Mouse (Mus musculus) hindbrain, postnatal 0 days (tissue): ENCODE data around the gene Dyrk1b. TPM values are rescaled to one million over a fixed set of nuclear protein-coding genes. Genes with fewer than 3 reads are reported as not detected.
"Not testable (repeated sequence)": the region's sequence is repeated elsewhere in the genome, so short reads cannot be mapped to it uniquely, and the experiment has no call there.

Source experiments
- ATAC-seq: fragments of 200-750 bp; cut with Nextera tagmentation; 2 replicates; pipeline ENCODE4 v1.8.0; 2017; ENCODE audit warnings: mild to moderate bottlenecking, moderate TSS enrichment, moderate library complexity
- DNase-seq: peaks from one replicate; pipeline ENCODE4 v3.0.0-alpha.2; 2015; ENCODE audit warnings: low spot score
- H3K27ac ChIP-seq: fragments of 300-500 bp; sonication (generic); 2 replicates; pipeline ENCODE4 v1.5.1; 2014; ENCODE audit warnings: mild to moderate bottlenecking
- H3K27me3 ChIP-seq: fragments of 300-500 bp; sonication (generic); 2 replicates; pipeline ENCODE4 v1.6.1; 2014; ENCODE audit warnings: low read length, mixed read lengths; ENCODE audit not compliant: insufficient read depth
- H3K36me3 ChIP-seq: fragments of 300-500 bp; sonication (generic); 2 replicates; pipeline ENCODE4 v1.6.1; 2014; ENCODE audit warnings: low read length, mixed read lengths; ENCODE audit not compliant: insufficient read depth
- H3K4me1 ChIP-seq: fragments of 300-500 bp; sonication (generic); 2 replicates; pipeline ENCODE4 v1.6.1; 2014; ENCODE audit warnings: antibody characterized with exemption, low read length, mixed read lengths; ENCODE audit not compliant: insufficient read depth
- H3K4me2 ChIP-seq: fragments of 300-500 bp; sonication (generic); 2 replicates; pipeline ENCODE4 v1.6.1; 2014; ENCODE audit warnings: low read depth, mild to moderate bottlenecking, low read length, moderate library complexity, mixed read lengths
- H3K4me3 ChIP-seq: fragments of 300-500 bp; sonication (generic); 2 replicates; pipeline ENCODE4 v1.5.1; 2014; ENCODE audit warnings: low read length
- H3K9ac ChIP-seq: fragments of 300-500 bp; sonication (generic); replicated peaks from 2 replicates; pipeline ENCODE4 v1.6.1; 2014; ENCODE audit warnings: mild to moderate bottlenecking, low read length, moderate library complexity, mixed read lengths
- H3K9me3 ChIP-seq: fragments of 300-500 bp; sonication (generic); 2 replicates; pipeline ENCODE4 v1.6.1; 2016; ENCODE audit warnings: low read length, mixed read lengths
- CTCF ChIP-seq: IDR thresholded peaks from 2 replicates; pipeline ENCODE4 v1.5.1; 2016; ENCODE audit warnings: antibody characterized with exemption, control low read depth, low read depth
- WGBS: fragments of 180-500 bp; shearing (Covaris S2); extraction: QIAGEN DNeasy Blood & Tissue Kit; methylation state at CpG from one replicate; pipeline ENCODE4 v1.1.7; 2014; 5-methylcytosine and 5-hydroxymethylcytosine counted together
- polyA plus RNA-seq: library from polyadenylated mRNA; unstranded; fragments of >200 nt; fragmentation: Nextera tagmentation; extraction: Ambion mirVana; gene quantifications from 2 replicates; pipeline ENCODE4 v1.2.1, GENCODE M21; 2015
- total RNA-seq: library from RNA; depleted of rRNA; stranded (reverse); fragments of >200 nt; gene quantifications from 2 replicates; pipeline ENCODE4 v1.2.3, GENCODE M21; 2014; rRNA removed

The Dyrk1b gene
- 36.7 and 43.6 TPM in 2 replicates for total RNA-seq
- 7.8 and 8.4 TPM in 2 replicates for polyA plus RNA-seq

DNA sequence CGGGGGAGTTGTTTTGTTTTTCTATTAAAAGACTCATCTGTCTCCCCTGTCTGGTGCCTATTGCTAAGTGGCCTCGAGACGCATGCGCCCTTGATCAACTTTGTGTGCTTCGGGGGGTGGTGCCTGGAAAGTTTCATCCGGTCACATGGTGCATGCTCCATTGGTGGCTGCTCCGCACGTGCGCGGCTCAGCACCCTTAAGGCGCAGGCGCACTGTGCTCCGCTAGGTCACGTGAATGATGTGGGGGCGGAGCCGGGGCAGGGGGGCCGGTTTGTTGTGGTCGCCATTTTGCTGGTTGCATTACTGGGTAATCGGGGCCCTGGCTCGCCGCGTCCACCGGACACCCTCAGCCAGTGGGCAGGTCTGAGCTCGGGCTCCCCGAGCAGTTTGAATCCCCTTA is at the start of gene Dyrk1b:
Dyrk1b (plus strand) TSS at position 242 of the 400 bp plus-strand sequence.
- no peak for TF ChIP-seq CTCF
- Histone ChIP-seq H3K9me3 (no peaks in the 10 kb centered on the region), H3K27me3 (no peaks in the 10 kb centered on the region), H3K36me3 (peaks cover 51% of the 10 kb centered on the region), H3K27ac (peak within 1 kb of the TSS; percentile 96), H3K9ac (peak within 1 kb of the TSS; percentile 89), H3K4me1 (peaks cover 9% of the 10 kb centered on the region; the same call in 1 of the 2 replicates), H3K4me2 (peak within 1 kb of the TSS; percentile 82), H3K4me3 (peak within 1 kb of the TSS; percentile 95)
- under 1% methylated on average over 25 of the region's 25 CpGs for WGBS
- DNase-seq: peak; percentile 100
- ATAC-seq: peak; percentile 93

DNA sequence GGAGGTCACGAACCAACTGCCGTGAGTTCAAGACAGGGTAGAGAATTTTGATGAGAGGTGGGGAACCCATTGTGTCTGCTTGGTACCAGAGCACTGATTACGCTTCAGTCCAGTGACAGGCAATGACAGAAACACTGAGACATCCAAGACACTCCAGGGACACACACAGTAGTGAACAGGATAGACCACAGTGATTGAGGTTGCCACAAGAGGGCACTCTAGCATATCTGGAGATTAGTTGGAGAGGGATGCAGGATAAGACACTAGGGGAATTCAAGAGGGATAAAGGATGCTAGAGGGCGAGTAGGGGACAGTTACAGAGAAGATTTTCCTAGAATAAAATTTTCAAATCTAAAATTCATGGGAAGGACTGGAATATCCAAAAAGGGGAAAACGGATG is 41.7 kb upstream of the Dyrk1b start:
- H3K27me3 ChIP-seq: no peaks in the 10 kb centered on the region
- DNase-seq (peak; percentile 72), ATAC-seq (peak; percentile 63; the same call in 1 of the 2 replicates)
- H3K9ac ChIP-seq: no peak overlapping the region
- H3K36me3 ChIP-seq: no peaks in the 10 kb centered on the region
- H3K4me3 ChIP-seq: no peak overlapping the region
- H3K4me2 ChIP-seq: no peak overlapping the region
- peak; percentile 78 for TF ChIP-seq CTCF
- H3K9me3 ChIP-seq: no peaks in the 10 kb centered on the region
- 53% methylated on average over 5 of the region's 5 CpGs for whole genome bisulfite sequencing
- no peak overlapping the region for H3K27ac ChIP-seq
- no peaks in the 10 kb centered on the region for H3K4me1 ChIP-seq

DNA sequence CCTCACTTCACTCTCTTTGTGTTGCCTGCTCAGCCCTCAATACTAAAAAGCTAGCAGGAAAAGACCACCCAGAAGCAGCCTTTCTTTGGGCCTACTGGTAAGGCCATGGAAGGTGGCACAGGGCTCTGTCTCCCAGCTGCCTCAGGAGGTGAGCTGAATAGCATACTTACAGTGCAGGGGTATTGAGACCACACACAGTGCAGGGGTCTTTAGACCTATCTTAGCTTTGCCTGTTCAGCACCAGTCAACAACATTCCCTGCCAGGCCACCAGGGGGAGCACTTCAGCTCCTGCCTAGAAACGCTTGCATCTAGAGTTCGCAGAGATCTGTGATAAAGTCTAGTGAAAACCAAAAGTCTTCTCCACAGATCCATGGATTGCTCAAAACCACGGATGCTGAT is 31.0 kb upstream of the Dyrk1b start:
- Histone ChIP-seq H3K4me2 (no peak overlapping the region), H3K4me1 (no peaks in the 10 kb centered on the region), H3K9ac (no peak overlapping the region), H3K9me3 (0 out of 2 replicates have a peak, but pooled peaks cover 3% of the 10 kb centered on the region), H3K27ac (no peak overlapping the region), H3K36me3 (no peaks in the 10 kb centered on the region), H3K4me3 (no peak overlapping the region), H3K27me3 (no peaks in the 10 kb centered on the region)
- TF ChIP-seq CTCF: peak; percentile 84
- DNase-seq (peak; percentile 69), ATAC-seq (peak; percentile 82)
- 17% methylated on average over 3 of the region's 3 CpGs for WGBS

DNA sequence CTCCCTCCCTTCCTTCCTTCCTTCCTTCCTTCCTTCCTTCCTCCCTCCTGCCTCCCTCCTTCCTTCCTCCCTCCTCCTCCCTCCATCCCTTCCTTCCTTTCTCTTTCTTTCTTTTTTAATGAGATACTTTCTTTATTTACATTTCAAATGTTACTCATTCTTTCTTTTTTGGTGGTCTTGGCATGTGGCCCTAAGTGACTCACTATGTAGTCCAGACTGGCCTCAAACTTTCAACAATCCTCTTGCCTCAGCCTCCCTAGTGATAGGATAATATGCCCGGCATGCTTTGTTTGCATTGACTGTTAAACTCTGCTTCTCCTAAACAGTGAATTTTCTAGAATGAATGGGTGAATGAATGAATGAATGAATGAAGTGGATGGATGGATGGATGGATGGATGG is 29.4 kb upstream of the Dyrk1b start:
- WGBS: 95% methylated on average over 1 of the region's 1 CpGs
- H3K9ac ChIP-seq: no peak overlapping the region

DNA sequence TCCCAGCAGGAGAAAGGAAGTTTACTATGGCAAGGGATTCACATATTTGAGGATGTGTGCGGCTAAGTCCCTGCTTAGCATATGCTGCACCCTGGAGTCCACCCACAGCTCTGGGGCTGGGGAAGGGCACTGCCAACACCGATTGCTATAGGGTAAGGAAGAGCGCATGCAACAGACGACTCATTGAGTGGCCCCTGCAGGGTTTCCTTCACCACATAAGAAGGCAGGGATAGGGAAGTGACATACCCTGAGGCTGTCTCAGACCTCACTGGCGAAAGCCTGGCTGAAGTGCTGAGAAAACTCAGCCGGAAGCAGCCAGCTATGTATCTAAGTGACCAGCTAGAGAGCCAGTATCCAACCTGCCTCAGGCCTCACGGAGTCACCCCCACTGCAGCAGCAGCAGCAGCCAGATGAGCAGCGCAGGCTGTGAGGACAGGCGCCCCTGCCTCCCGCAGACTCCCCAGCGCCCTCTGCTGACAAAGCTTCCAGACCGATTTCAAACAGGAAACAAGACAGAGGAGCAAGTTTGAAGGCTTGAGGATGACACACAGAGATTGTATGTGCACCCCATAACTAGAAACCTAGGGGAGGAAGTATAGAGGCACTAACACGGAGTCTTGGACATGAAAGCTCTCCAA is 27.6 kb upstream of the Dyrk1b start:
- no peaks in the 10 kb centered on the region for H3K4me1 ChIP-seq
- 16% methylated on average over 13 of the region's 13 CpGs for WGBS
- ATAC-seq (no peak), DNase-seq (peak; percentile 54)
- no peak overlapping the region for H3K27ac ChIP-seq
- no peak overlapping the region for H3K9ac ChIP-seq
- peak; percentile 73 for TF ChIP-seq CTCF
- no peaks in the 10 kb centered on the region for H3K9me3 ChIP-seq
- H3K4me2 ChIP-seq: no peak overlapping the region
- H3K27me3 ChIP-seq: no peaks in the 10 kb centered on the region
- H3K36me3 ChIP-seq: no peaks in the 10 kb centered on the region
- H3K4me3 ChIP-seq: no peak overlapping the region

More for the DNA sequence above, 29.4 kb upstream of the Dyrk1b start:
- TF ChIP-seq CTCF: no peak
- H3K4me3 ChIP-seq: no peak overlapping the region
- no peak for ATAC-seq
- no peak overlapping the region for H3K27ac ChIP-seq
- no peaks in the 10 kb centered on the region for H3K4me1 ChIP-seq
- no peaks in the 10 kb centered on the region for H3K27me3 ChIP-seq
- no peak for DNase-seq
- no peaks in the 10 kb centered on the region for H3K36me3 ChIP-seq
- no peaks in the 10 kb centered on the region for H3K9me3 ChIP-seq
- no peak overlapping the region for H3K4me2 ChIP-seq

DNA sequence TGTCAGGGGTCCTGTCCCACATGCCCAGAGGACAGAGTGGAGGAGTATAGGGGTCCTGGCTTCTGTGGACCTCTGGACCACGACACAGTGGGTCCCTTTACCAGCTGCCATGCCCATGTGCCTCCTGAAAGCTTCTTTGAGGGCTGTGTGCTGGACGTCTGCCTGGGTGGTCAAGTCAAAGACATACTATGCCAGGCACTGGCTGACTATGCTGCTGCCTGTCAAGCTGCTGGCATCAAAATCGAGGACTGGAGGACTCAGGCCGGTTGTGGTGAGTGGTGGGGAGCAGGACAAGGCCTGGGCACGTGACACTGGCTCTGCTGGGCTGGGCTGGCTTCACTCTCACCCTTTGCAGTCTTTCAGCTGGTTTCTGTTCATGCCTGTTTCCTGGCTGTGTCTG is 25.7 kb upstream of the Dyrk1b start:
- not testable (repeated sequence) for H3K4me3 ChIP-seq, H3K9me3 ChIP-seq, H3K9ac ChIP-seq, H3K4me2 ChIP-seq, H3K27ac ChIP-seq, H3K27me3 ChIP-seq, H3K4me1 ChIP-seq, H3K36me3 ChIP-seq
- peak; percentile 83 for ATAC-seq
- WGBS: 42% methylated on average over 5 of the region's 5 CpGs
- peak; percentile 48 for DNase-seq

DNA sequence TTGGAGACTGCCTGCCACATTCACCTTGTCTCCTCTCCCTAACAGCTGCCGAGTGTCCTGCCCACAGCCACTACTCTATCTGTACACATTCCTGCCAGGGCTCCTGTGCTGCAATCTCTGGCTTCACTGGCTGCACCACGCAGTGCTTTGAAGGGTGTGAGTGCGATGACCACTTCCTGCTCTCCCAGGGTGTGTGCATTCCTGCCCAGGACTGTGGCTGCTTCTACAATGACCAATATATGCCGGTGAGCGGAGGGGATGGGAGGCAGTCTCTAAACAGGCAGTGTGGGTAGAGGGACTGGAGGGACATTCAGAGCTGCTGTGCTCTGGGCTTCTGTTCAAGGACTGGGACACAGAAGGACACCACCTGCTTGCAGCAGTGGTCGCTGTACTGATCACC is 20.0 kb upstream of the Dyrk1b start:
- Histone ChIP-seq H3K4me3 (no peak overlapping the region), H3K27me3 (no peaks in the 10 kb centered on the region), H3K4me2 (no peak overlapping the region), H3K36me3 (no peaks in the 10 kb centered on the region), H3K27ac (no peak overlapping the region), H3K4me1 (no peaks in the 10 kb centered on the region), H3K9me3 (no peaks in the 10 kb centered on the region), H3K9ac (no peak overlapping the region)
- no peak for ATAC-seq
- 72% methylated on average over 6 of the region's 6 CpGs for WGBS
- no peak for DNase-seq
- no peak for TF ChIP-seq CTCF
